Mouse (Mus musculus): ENCODE data around the gene Pkn2.

DNA sequence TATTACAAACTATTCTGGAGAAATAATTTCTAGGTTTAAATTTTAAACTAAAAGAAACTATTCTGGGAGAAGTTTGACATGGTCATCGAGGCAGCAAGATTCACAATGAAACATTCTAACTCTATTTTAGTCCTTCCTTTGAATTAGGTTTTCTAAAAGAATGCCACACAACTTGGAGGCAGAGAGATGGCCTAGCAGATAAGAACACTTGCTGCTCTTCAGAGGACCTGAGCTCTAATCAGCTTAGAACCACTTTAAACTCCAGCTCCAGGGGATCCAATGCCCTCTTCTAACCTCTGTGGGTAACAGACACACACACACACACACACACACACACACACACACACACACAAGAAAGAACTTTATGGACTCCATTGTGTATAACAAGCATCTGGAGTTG lies 31.5 kb upstream of the Pkn2 start:
- no peak for TF ChIP-seq POLR2A (IDR thresholded peaks at IDR 0.05; ENCODE audit: insufficient read depth, low read depth, low read length)
- no peak for TF ChIP-seq CTCF (IDR thresholded peaks at IDR 0.05)
